18 mouse cellular contexts compared by ENCODE assay signal in genomic region chr6:138801835-138802234, GRCm38 (mm10).
"Had no signal": no experiment of that assay in that cellular context is flagged by ENCODE, and none has a peak within 500 bp of the region (broad histone marks: within the 10 kb centered on the region; RNA-seq: fewer than 3 reads in every experiment).

No protein-coding gene starts in this region.

- H3K4me2 ChIP-seq: limb, embryonic 13.5 days; liver, embryonic 12.5 days; liver, embryonic 15.5 days; lung, embryonic 15.5 days; midbrain, embryonic 11.5 days had no signal

- H3K9me3 ChIP-seq: limb, embryonic 10.5 days; limb, embryonic 13.5 days; liver, embryonic 12.5 days; liver, embryonic 15.5 days; lung, embryonic 15.5 days had no signal

- H3K9ac ChIP-seq: limb, embryonic 13.5 days; liver, embryonic 12.5 days; liver, embryonic 15.5 days; lung, embryonic 15.5 days had no signal

- H3K4me3 ChIP-seq: layer of hippocampus, adult 2 months; limb, embryonic 10.5 days; limb, embryonic 13.5 days; liver, embryonic 12.5 days; liver, embryonic 15.5 days; lung, embryonic 15.5 days had no signal

- H3K36me3 ChIP-seq: limb, embryonic 10.5 days; limb, embryonic 13.5 days; liver, embryonic 12.5 days; liver, embryonic 15.5 days; lung, embryonic 15.5 days had no signal

- H3K27ac ChIP-seq: kidney, postnatal 0 days; limb, embryonic 10.5 days; limb, embryonic 13.5 days; liver, embryonic 12.5 days; liver, embryonic 15.5 days; lung, embryonic 15.5 days had no signal

- H3K27me3 ChIP-seq: limb, embryonic 13.5 days; liver, embryonic 12.5 days; liver, embryonic 15.5 days; lung, embryonic 15.5 days had no signal

- ATAC-seq: liver, embryonic 12.5 days had no signal

- DNase-seq: kidney, postnatal 25 days; layer of hippocampus, postnatal 36 days; liver; lung, adult 18-20 months; lung, postnatal 14 days; lung, postnatal 4 days; midbrain, embryonic 14.5 days; thymus, adult 2 months; thymus, postnatal 14 days; thymus, postnatal 4 days had no signal

- H3K4me1 ChIP-seq: limb, embryonic 10.5 days; limb, embryonic 13.5 days; liver, embryonic 12.5 days; liver, embryonic 15.5 days; lung, embryonic 15.5 days had no signal
